Mouse (Mus musculus): ENCODE measurements at regions not wholly inside any gene's neighbourhood (a gene's known extent, or its start where the extent isn't known, plus 50 kb on each side); places are given as distances from the start of the nearest gene placed in this dataset.

GRCm38 (mm10) chr9:61084655-61085230, 287.4 kb upstream of the Tle3 start:
- in situ Hi-C loops (cut with MboI, MseI), result no loop called here

DNA sequence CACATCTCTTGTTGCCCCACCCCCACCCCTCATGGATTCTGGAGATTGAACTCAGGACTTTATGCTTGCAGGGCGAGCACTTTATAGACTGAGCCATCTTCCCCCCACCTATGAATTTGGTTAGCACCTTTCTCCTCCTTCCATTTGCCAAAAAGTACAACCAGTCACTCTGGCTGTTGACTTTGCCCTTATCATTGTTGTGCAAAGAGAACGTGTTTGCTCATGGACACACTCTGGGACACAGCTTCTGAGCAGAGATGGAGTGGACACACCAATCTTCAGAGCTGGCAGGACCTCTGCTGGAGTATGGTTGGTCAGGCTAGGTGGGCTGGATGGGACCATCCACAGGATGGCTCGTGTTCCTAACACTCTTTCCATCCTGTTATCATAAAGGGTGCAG, 285.1 kb upstream of the Tle3 start:
- in situ Hi-C loops (cut with MboI, MseI), result no loop called here

DNA sequence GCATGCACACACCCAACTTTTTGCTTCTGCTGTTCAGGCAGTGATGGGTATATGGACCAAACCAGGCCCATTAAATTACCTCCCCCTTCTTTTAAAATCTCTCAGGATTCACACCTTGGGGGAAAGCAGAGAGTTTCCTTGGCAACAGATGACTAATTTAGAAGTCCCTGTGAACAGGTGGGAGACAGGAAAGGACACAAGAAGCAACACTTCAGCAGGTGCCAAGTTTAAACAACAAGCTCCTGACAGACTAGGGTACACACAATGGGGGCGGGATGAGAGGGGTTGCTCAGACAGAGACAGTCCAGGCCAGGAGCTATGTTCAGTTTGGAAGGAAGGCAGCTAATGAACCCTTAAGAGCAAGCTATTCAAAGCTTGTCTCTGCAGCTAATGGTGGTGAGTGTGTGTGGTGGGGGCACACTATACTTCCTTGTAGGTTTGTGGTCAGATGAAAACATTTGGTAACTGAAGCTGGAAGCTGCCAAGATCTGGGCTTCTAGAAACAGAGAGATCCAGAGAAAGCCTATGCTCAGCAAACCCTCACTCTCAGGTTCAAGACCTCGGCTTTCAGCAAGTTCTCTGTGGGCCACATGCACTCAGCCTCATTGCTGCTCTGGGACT, 283.0 kb upstream of the Tle3 start:
- in situ Hi-C loops (cut with MboI, MseI), result no loop called here

- in situ Hi-C loops (cut with MboI, MseI), result no loop called here
These were observed 281.1 kb upstream of the Tle3 start for GRCm38 (mm10) chr9:61091036-61091435.

GRCm38 (mm10) chr9:61092834-61093479, 279.2 kb upstream of the Tle3 start:
- in situ Hi-C loops (cut with MboI, MseI), result no loop called here

DNA sequence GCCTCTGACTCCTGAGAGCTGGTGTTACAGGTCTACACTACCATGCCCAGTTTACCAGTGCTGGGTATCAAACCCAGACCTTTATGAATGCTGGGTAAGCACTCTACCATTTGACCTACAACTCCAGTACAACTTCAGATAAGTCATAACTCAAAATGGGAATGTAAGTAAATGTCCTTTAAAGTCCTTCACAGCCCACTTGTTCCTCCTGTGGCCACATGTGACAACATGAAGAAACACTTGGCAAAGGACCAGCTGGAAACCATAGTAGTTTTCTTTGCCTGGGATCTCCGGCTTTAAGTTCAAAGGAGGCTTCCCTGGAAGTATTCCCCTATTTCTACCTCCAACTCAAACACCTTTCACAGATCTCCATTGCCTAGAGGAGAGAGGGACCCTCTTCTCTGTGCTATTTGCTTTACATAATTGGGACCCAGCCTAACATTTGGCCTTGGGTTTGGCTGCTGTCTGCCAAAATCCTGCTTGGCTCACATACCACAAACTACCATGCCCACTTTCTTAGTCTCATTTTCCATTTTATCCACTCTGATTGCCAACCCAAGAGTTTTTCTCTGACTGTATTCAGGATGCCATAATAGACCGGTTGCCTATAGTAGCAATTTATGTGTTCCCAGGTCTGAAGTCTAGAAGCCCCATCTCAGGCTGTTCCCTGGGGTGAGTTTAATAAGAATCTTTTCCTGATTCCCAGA, 276.9 kb upstream of the Tle3 start:
- in situ Hi-C loops (cut with MboI, MseI), result no loop called here

DNA sequence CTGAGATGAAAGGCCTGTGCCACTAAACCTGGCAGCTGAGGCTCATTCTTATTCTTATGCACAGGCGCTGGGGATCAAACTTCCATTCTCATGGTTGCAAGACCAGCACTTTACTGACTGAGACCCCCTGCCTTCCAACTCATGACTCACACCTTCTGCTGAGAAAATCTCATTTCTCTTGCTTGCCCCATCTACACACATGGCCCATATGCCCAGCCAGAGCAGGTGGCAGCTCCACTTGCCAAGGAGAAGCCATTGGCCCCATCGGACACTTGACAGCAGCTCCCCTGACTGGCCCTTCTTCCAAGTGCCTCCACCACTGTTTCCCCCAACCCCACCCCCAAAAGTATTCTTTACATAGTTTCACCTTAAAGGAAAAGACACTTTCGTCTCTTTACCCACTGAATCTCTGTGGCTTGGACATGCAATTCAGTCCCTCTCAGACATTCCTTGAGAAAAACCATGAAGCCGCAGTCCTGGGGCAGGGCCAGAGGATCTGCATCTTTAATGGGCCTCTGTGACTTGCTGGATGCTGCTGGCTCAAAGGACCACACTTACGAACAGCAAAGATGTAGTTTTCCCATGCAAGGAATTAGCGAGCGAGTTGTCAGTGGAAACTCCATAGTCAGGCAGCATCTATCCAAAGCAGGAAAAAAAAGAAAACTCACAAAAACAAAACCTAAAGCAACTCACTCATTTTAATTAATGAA, 270.3 kb upstream of the Tle3 start:
- in situ Hi-C loops (cut with MboI, MseI), result no loop called here

DNA sequence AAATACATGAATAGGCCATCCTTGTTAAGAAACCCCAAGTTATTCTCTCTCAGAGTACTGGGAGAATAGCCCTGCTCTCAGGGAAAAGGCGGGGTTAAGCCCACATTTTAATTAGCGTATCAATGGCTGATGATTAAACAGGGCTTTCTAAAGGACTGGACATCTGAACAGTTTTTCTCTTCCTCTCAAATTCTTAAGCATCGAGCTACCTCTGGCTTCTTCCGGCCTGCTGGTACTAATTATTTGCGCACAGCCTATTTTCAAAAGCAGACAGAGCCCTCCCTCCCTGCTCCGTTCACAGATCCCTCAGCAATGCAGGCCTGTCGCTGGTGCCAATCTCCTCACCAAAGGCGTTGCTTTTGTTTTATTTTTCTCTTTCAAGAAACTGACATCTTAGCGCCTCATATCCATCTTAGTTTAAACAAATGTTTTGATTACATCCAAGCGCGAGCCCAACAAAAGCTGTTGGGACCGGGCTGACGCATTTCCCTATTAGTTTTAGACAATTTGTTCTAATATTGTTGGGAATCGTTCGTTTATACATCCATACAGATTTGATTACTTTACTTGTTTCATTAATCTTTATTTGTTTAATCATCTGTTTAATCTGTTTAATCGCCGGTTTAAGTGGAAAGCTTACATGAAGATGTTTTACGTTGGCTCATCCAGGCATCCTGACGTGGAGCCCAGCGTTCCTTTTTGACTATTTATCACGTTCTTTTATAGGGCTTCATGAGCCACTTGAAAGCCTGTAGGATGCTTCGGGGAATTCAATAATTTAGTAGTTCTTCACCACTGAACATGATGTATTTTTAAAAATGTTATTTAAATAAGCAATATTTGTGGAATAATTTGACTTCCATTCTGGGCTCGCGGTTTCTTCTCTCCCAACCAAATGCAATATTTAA, 269.5 kb upstream of the Tle3 start:
- in situ Hi-C loops (cut with MboI, MseI), result no loop called here

GRCm38 (mm10) chr9:61105550-61106280, 266.5 kb upstream of the Tle3 start:
- in situ Hi-C loops (cut with MboI, MseI), result no loop called here

DNA sequence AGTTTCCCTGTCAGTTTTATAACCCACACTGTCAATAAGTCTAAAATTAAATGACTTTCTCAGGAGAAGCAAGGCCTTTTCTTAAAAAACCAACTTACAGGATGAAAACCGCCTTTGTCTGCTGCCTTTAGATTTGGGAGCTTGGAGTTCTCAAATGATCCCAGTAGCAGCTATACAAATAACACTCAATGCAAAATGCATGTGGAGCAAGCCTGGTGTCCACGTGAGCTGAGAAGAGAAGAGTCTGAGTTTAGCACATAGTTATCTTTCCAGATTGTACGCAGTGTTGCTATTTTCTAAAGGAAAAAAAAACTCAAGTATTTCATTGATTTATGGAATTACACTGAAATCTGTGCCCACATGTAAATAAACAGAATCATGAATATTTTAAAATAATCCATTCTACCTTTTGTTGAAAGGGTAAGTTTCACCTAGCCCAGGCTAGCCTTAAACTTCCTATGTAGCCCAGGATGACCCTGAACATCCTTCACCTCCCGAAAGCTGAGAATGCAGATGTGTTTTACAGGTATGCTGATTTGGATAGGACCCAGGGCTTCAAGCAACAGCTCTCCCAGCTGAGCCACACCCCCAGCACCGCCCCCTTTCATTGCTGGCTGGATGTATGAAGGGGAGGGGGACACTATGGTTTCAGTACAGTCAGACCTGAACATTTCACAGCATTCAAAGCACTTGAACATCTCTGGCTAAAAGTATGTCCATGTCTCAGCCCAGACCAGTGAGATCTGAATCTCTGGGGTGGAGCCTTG, 262.5 kb upstream of the Tle3 start:
- in situ Hi-C loops (cut with MboI, MseI), result no loop called here

DNA sequence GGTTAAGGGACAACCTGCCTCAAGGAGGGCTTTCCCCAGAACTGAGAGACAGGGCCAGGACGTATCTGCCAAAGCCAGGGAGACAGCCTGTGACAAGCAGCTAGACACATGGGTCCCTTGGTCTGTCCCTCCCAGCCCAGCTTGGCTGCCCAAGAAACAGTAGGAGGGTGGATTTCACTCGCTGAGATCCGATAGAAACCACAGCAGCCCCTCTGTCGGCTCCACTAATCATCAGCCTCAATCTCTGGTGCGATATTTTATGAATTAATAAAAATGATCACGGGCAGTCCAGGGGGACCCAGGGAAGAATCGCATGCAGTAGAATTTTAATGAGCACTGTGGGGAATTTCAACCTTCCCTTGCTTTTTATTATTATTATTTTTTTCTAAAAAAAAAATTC, 261.0 kb upstream of the Tle3 start:
- in situ Hi-C loops (cut with MboI, MseI), result no loop called here

GRCm38 (mm10) chr9:61111733-61112415, 260.3 kb upstream of the Tle3 start:
- in situ Hi-C loops (cut with MboI, MseI), result no loop called here

DNA sequence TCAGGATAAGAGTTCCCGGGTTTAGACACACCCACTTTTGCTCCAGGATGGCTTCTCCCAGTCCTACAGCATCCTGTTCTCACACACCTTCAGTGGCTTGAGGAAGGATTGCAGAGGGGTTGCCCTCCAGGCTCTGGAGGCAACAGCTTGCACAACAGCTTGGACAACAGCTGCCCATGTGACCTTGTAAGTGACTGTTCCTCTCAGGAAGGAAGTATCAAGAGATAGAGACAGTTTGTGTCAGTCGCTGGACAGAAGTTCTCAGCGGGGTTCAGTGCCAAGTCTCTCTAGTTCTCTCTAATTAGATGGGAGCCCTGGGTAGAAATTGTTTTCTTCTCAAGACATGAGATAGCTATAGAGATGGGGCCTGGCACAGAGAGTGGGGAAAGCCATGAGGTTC, 252.9 kb upstream of the Tle3 start:
- in situ Hi-C loops (cut with MboI, MseI), result no loop called here

- in situ Hi-C loops (cut with MboI, MseI), result no loop called here
These were observed 251.6 kb upstream of the Tle3 start for GRCm38 (mm10) chr9:61120531-61120930.

DNA sequence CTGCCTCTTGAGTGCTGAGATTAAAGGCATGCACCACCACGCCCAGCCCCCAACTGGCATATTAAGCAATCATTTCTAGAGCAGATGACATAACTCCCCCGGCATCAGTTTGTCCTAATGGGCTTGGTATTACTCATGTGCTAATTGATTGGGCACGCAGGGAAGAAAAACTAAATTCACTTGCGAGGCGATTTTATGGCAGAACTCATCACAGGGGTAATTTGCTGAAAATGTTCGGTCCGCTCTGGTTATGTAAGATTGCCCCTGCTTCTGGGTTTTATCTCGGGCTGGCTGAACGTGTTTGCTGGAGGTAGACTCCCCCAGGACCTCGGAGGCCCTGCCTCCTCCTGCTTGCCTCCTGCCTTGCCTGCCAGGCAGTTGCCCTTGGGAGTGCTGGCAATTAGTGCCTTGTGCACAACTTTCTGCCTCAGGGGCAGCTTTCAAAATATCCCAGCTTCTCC, 251.2 kb upstream of the Tle3 start:
- in situ Hi-C loops (cut with MboI, MseI), result no loop called here

DNA sequence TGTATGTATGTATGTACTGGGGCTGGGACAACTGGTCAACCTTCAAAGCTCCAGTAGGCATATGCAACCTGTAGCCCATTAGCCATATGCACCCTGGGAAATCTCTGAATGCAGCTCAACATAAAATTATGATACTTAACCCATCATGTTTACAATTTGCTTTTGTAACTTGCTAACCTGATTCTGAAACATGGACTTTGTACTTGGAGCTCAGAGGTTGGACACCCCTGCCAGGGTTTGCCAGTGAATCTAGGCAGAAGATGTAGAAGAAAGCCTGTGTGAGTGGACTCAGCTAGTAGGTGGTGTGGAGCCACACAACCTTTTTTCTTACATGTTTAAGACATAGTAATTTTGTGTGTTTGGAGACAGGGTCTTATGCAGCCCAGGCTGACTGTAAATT, 248.7 kb upstream of the Tle3 start:
- in situ Hi-C loops (cut with MboI, MseI), result no loop called here

DNA sequence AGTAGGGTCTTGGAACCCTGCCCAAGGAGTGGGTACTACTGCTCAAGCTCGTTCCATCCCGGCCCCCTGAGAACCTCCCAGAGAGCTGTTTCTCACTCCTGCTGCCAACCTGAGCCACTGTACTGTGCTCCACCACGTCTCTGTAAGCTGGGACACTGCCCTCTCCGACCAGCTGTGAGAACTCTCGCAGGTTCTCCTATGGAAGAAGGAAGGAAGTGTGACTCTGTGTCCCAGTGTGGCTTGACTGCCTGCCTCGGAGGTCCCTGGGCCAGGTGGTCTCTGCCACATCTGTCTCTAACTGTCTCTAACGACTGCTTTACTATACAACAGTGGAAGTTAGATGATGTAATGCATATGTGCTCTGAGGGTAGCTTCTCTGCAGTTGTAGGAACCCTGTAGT, 246.4 kb upstream of the Tle3 start:
- in situ Hi-C loops (cut with MboI, MseI), result no loop called here

DNA sequence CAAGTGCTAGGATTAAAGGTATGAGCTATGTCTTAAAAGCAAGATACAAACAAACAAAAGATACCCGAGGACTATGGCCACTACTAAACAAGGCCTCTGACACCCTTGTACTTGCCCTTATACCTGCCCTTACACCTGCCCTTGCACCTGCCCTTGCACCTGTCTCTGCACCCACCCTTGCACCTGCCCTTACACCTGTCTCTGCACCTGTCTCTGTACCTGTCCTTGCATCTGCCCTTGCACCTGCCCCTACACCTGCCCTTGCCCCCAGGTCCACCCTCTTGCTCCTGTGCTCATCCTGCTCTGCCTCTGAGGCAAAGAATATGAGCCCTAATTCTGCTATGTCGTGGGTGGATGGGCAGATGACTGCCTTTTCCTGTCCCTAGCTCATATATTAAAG, 244.1 kb upstream of the Tle3 start:
- in situ Hi-C loops (cut with MboI, MseI), result no loop called here

GRCm38 (mm10) chr9:61129186-61129585, 243.0 kb upstream of the Tle3 start:
- in situ Hi-C loops (cut with MboI, MseI), result no loop called here
